Mouse (Mus musculus) stomach, postnatal 0 days (tissue): ENCODE measurements around the gene Rfx6.

Experiments
- CTCF ChIP-seq: IDR thresholded peaks from 2 replicates; pipeline ENCODE4 v1.5.1; 2016; ENCODE audit warnings: antibody characterized with exemption, low read depth, mild to moderate bottlenecking, moderate library complexity
- EP300 ChIP-seq: optimal IDR thresholded peaks from 2 replicates; pipeline ENCODE3; 2016; ENCODE audit warnings: antibody characterized with exemption

DNA sequence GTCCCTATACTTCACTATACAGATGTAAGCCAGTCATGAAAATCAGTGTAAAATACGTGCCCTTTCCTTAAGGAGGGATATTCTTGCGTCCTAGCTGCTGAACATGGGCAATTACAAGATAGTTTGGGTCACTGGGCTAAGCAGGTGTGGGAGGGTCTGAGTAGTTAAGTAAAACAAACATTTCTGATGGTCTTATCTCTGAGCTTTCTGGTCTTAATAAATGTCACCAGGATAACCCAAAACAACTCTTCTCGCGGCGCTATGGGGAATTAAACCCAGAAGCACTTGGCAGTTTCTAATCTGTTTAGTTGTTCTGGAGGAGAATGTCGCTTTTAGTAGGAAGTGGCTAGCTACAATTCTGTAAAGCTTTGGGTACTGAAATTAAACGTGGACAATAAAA lies 91.7 kb downstream of the Rfx6 start:
- TF ChIP-seq CTCF: no peak
- TF ChIP-seq EP300: no peak
